Mouse (Mus musculus) embryo, embryonic 11.5 days (tissue): ENCODE results near the gene Tbc1d16.
A peak's percentile ranks its signal among the peaks of the same experiment; 100 is the strongest.
"Not testable (repeated sequence)": the region's sequence is repeated elsewhere in the genome, so short reads cannot be mapped to it uniquely, and the experiment has no call there.

Experiments used
- DNase-seq: peaks from one replicate; pipeline ENCODE4 v3.0.0-alpha.2; 2012; ENCODE audit warnings: low read depth, low spot score

Gene Tbc1d16

GRCm38 (mm10) chr11:119228091-119228781 lies at the start of gene Tbc1d16, which contains the start of gene Ccdc40:
TSS of gene Tbc1d16 (minus strand) at chr11:119228499.
TSS of gene Ccdc40 (plus strand) at chr11:119228572.
- DNase-seq: peak; percentile 65

GRCm38 (mm10) chr11:119273186-119273930 lies 45.1 kb upstream of the Tbc1d16 start:
- DNase-seq: no peak

GRCm38 (mm10) chr11:119272492-119272891 lies 44.2 kb upstream of the Tbc1d16 start:
- DNase-seq: not testable (repeated sequence)

- no peak for DNase-seq
These were observed 40.4 kb upstream of the Tbc1d16 start for GRCm38 (mm10) chr11:119268557-119269195.

GRCm38 (mm10) chr11:119267768-119268556 lies 39.7 kb upstream of the Tbc1d16 start, which contains the start of gene Gaa:
TSS of gene Gaa (plus strand) at chr11:119267887.
- DNase-seq: peak; percentile 90

GRCm38 (mm10) chr11:119267241-119267674 lies 39.0 kb upstream of the Tbc1d16 start:
- DNase-seq: no peak

- no peak for DNase-seq
These were observed 37.5 kb upstream of the Tbc1d16 start for GRCm38 (mm10) chr11:119265811-119266210.

GRCm38 (mm10) chr11:119264413-119264812 lies 36.1 kb upstream of the Tbc1d16 start:
- no peak for DNase-seq

GRCm38 (mm10) chr11:119259977-119260376 lies 31.7 kb upstream of the Tbc1d16 start:
- DNase-seq: no peak

GRCm38 (mm10) chr11:119258572-119259322 lies 30.4 kb upstream of the Tbc1d16 start:
- DNase-seq: no peak

- no peak for DNase-seq
These were observed 29.9 kb upstream of the Tbc1d16 start for GRCm38 (mm10) chr11:119258216-119258571.

- DNase-seq: not testable (repeated sequence)
These were observed 28.3 kb upstream of the Tbc1d16 start for GRCm38 (mm10) chr11:119256557-119256956.

GRCm38 (mm10) chr11:119252854-119253541 lies 24.7 kb upstream of the Tbc1d16 start:
- no peak for DNase-seq

GRCm38 (mm10) chr11:119250998-119251397 lies 22.7 kb upstream of the Tbc1d16 start:
- DNase-seq: no peak

- peak; percentile 77 for DNase-seq
These were observed 20.7 kb upstream of the Tbc1d16 start for GRCm38 (mm10) chr11:119249011-119249410.

GRCm38 (mm10) chr11:119245543-119245942 lies 17.2 kb upstream of the Tbc1d16 start:
- DNase-seq: not testable (repeated sequence)

- no peak for DNase-seq
These were observed 11.2 kb upstream of the Tbc1d16 start for GRCm38 (mm10) chr11:119239480-119239879.

GRCm38 (mm10) chr11:119238305-119238721 lies 10.0 kb upstream of the Tbc1d16 start:
- DNase-seq: no peak

- no peak for DNase-seq
These were observed 9.4 kb upstream of the Tbc1d16 start for GRCm38 (mm10) chr11:119237568-119238304.
